Mouse (Mus musculus) 3T3-L1 (cell line): ENCODE results near the gene Nkx2-2.

Experiments
- DNase-seq: peaks from one replicate; pipeline ENCODE4 v3.0.0-alpha.2; 2015; ENCODE audit warnings: low read depth, low spot score

Nkx2-2 gene

GRCm38 (mm10) chr2:147193271-147194255 is at the start of gene Nkx2-2:
Nkx2-2 (minus strand) TSS chr2:147194243.
- no peak for DNase-seq

- DNase-seq, result no peak
Measured at GRCm38 (mm10) chr2:147235707-147236290, 41.8 kb upstream of the Nkx2-2 start.

- no peak for DNase-seq
Measured at GRCm38 (mm10) chr2:147231175-147231574, 37.1 kb upstream of the Nkx2-2 start.

- DNase-seq, result no peak
Measured at GRCm38 (mm10) chr2:147205076-147205615, 11.1 kb upstream of the Nkx2-2 start.

- no peak for DNase-seq
Measured at GRCm38 (mm10) chr2:147194711-147195615, 920 bp upstream of the Nkx2-2 start.

GRCm38 (mm10) chr2:147192731-147193130 is 1.3 kb downstream of the Nkx2-2 start:
- DNase-seq, result no peak

GRCm38 (mm10) chr2:147190316-147191021 is 3.6 kb downstream of the Nkx2-2 start:
- DNase-seq, result no peak

- DNase-seq, result no peak
Measured at GRCm38 (mm10) chr2:147189546-147190315, 4.3 kb downstream of the Nkx2-2 start.

GRCm38 (mm10) chr2:147188871-147189545 is 5.0 kb downstream of the Nkx2-2 start:
- DNase-seq, result no peak

- DNase-seq, result no peak
Measured at GRCm38 (mm10) chr2:147188074-147188700, 5.9 kb downstream of the Nkx2-2 start.

GRCm38 (mm10) chr2:147187061-147187870 is 6.8 kb downstream of the Nkx2-2 start:
- DNase-seq, result no peak

GRCm38 (mm10) chr2:147186261-147186681 is 7.8 kb downstream of the Nkx2-2 start:
- no peak for DNase-seq

- no peak for DNase-seq
Measured at GRCm38 (mm10) chr2:147185561-147185960, 8.5 kb downstream of the Nkx2-2 start.

GRCm38 (mm10) chr2:147184071-147184990 is 9.7 kb downstream of the Nkx2-2 start:
- no peak for DNase-seq

GRCm38 (mm10) chr2:147183521-147183920 is 10.5 kb downstream of the Nkx2-2 start:
- DNase-seq, result no peak

GRCm38 (mm10) chr2:147182709-147183260 is 11.3 kb downstream of the Nkx2-2 start:
- DNase-seq, result no peak
